Mouse (Mus musculus) megakaryocyte, embryonic 14.5 days (primary cell): ENCODE measurements around the gene Eng.

Experiments used
- FLI1 ChIP-seq: IDR thresholded peaks from 2 replicates; pipeline ENCODE4 v1.6.1; 2012; ENCODE audit warnings: low read length, inconsistent platforms, mixed read lengths
- GATA1 ChIP-seq: IDR thresholded peaks from 3 replicates; pipeline ENCODE4 v1.6.1; 2012; ENCODE audit warnings: mixed read lengths, low read length, inconsistent platforms, borderline replicate concordance

DNA sequence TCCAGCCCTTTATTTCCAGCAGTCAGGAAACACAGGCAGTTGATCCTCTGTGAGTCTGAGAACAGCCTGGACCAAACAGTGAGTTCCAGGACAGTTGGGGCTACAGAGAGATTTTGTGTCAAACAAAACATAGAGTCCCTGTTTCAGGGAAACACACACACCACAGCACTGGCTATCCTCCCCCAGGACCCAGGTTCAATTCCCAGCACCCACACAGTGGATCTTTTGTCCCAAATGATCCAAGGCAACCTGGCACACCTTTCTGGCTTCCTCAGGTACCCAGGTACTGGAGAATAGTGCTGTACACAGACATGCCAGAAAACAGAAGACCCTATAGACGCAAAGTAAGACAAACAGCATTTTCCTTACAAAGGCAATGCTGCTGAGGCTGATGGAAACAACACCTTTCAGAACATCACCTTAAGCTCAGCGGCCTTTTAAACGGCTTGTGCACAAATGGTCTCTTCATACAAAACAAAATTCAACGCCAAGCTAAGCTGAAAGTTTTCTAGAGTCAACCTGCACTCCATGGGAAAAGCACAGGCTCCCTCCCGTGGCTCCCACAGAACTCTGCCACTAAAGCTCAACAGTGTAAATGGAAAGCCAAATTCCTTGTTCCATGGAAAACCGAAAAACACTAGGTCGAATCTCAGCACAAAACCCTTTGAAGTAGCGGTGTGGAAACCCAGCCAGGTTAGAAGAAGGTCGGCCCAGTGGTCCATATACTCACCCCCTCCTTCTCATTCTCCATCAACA, 65.1 kb downstream of the Eng start:
- TF ChIP-seq GATA1 (no peak), FLI1 (no peak)
